Mouse (Mus musculus): ENCODE measurements around the gene Tshz3. TPM values are rescaled to one million over a fixed set of nuclear protein-coding genes. Genes with fewer than 3 reads are reported as not detected.

The Tshz3 gene
- total and polyA plus RNA-seq, 3 experiments, result not detected

DNA sequence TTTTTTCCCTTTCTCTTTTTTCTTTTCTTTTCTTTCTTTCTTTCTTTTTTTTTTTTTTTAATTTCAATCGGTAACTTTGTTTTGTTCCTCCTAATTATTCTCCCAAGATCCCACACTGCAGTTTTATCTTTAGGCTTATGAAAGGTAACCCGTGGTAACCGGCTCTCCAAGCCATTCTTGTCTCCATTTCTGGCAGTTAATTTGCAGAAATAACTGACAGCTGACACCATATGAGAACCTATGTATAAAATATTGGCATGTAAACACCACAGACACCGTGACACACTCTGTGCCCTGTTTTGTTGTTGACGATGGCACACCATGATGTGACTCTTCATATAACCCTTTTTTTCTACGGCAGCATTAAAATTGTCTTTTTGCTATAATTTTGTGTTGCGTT is 75.2 kb downstream of the Tshz3 start:
- TF ChIP-seq USF1 (IDR thresholded peaks at IDR 0.05; ENCODE audit: low read depth, low read length) (no peak), GABPA (IDR thresholded peaks at IDR 0.05; ENCODE audit: low read depth, low read length) (no peak), SIN3A (IDR thresholded peaks at IDR 0.05; ENCODE audit: low read length) (no peak), POLR2AphosphoS5 (IDR thresholded peaks at IDR 0.05; ENCODE audit: borderline replicate concordance, low read depth, low read length) (no peak), MAFK (IDR thresholded peaks at IDR 0.05; ENCODE audit: borderline replicate concordance, low read depth, low read length) (no peak), BHLHE40 (IDR thresholded peaks at IDR 0.05; ENCODE audit: borderline replicate concordance, low read depth, low read length) (no peak), EP300 (IDR thresholded peaks at IDR 0.05; ENCODE audit: low read depth in 1 of 2, low read length in 2 of 2) (no peak), GATA1 (IDR thresholded peaks at IDR 0.05; ENCODE audit: low read depth, low read length) (no peak)
- Histone ChIP-seq H3K27ac (ENCODE audit: control insufficient read depth, low read depth, low read length) (no peak overlapping the region), H3K36me3 (ENCODE audit: control insufficient read depth in 1 of 2, insufficient read depth in 2 of 2, low read length in 2 of 2) (no peaks in the 10 kb centered on the region), H3K4me1 (ENCODE audit: control insufficient read depth in 1 of 2, insufficient read depth in 2 of 2, low read length in 2 of 2) (no peaks in the 10 kb centered on the region), H3K9me3 (replicated peaks; ENCODE audit: insufficient read depth, low read length) (no peaks in the 10 kb centered on the region), H3K27me3 (ENCODE audit: control insufficient read depth in 1 of 2, insufficient read depth in 2 of 2, low read length in 2 of 2) (no peaks in the 10 kb centered on the region), H3K9ac (ENCODE audit: control insufficient read depth, low read depth, low read length, poor library complexity, severe bottlenecking) (no peak overlapping the region), H3K4me3 (ENCODE audit: control insufficient read depth in 1 of 2, insufficient read depth in 1 of 2, low read depth in 2 of 2, low read length in 2 of 2) (no peak overlapping the region), H3K79me2 (ENCODE audit: control insufficient read depth, insufficient read depth, low read length, poor library complexity) (no peaks in the 10 kb centered on the region)
- no peak for DNase-seq (ENCODE audit: low read depth, low spot score)

DNA sequence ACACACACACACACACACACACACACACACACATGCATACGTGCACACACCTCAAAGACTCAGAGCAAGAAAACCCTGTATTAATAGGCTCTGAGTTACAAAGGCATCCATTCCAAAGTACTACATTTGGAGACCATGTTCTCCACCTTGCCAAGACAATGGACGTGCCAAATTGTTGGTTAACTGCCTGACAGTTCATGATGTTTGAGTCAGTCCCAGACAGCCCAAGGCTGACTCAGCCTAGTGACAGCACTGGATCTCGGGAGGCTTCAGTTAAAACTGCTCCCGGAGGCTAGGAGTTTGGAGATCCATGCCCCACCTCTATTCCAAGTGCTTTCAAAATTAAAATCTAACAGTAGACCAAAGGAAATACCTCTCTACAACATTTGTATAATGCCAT is 79.0 kb downstream of the Tshz3 start:
- Histone ChIP-seq H3K4me3 (ENCODE audit: control insufficient read depth in 1 of 2, insufficient read depth in 1 of 2, low read depth in 2 of 2, low read length in 2 of 2) (no peak overlapping the region), H3K36me3 (ENCODE audit: control insufficient read depth in 1 of 2, insufficient read depth in 2 of 2, low read length in 2 of 2) (no peaks in the 10 kb centered on the region), H3K4me1 (ENCODE audit: control insufficient read depth in 1 of 2, insufficient read depth in 2 of 2, low read length in 2 of 2) (no peaks in the 10 kb centered on the region), H3K9ac (ENCODE audit: control insufficient read depth, low read depth, low read length, poor library complexity, severe bottlenecking) (no peak overlapping the region), H3K27ac (ENCODE audit: control insufficient read depth, low read depth, low read length) (no peak overlapping the region), H3K79me2 (ENCODE audit: control insufficient read depth, insufficient read depth, low read length, poor library complexity) (no peaks in the 10 kb centered on the region), H3K9me3 (replicated peaks; ENCODE audit: insufficient read depth, low read length) (no peaks in the 10 kb centered on the region), H3K27me3 (ENCODE audit: control insufficient read depth in 1 of 2, insufficient read depth in 2 of 2, low read length in 2 of 2) (no peaks in the 10 kb centered on the region)
- DNase-seq (ENCODE audit: low read depth, low spot score), result no peak
- TF ChIP-seq POLR2AphosphoS2 (IDR thresholded peaks at IDR 0.05; ENCODE audit: low read length), result no peak
- no peak for TF ChIP-seq USF1 (IDR thresholded peaks at IDR 0.05; ENCODE audit: low read depth, low read length)
- TF ChIP-seq SMC3 (IDR thresholded peaks at IDR 0.05; ENCODE audit: low read depth, low read length), result no peak
- no peak for TF ChIP-seq SIN3A (IDR thresholded peaks at IDR 0.05; ENCODE audit: low read length)
- TF ChIP-seq POLR2AphosphoS5 (IDR thresholded peaks at IDR 0.05; ENCODE audit: borderline replicate concordance, low read depth, low read length), result no peak
- TF ChIP-seq UBTF (IDR thresholded peaks at IDR 0.05; ENCODE audit: borderline replicate concordance, insufficient read depth, low read depth, low read length), result no peak
- TF ChIP-seq NRF1 (IDR thresholded peaks at IDR 0.05; ENCODE audit: insufficient read depth, low read depth, low read length, poor library complexity, severe bottlenecking), result no peak
- no peak for TF ChIP-seq CHD2 (IDR thresholded peaks at IDR 0.05; ENCODE audit: low read length)
- no peak for TF ChIP-seq MAFK (IDR thresholded peaks at IDR 0.05; ENCODE audit: borderline replicate concordance, low read depth, low read length)

DNA sequence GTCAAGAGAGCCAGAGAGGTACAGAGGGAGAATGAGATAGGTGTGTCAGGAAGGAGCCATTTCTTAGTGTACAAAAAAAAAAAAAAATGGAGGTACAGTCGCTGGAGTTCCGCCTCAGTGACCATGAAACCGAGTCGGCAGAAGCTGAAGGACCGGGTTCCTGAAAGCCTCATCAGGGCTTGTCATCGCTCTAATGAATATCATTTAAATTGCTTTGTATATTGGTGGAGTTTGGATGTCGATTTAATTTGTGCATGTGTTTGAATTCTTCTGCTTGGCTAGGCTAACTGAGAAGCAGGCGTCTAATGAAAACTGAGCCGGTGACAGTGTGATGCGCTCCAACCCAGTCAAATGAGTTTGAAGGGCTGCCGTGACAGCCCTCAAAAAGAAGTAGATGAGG is 80.5 kb downstream of the Tshz3 start:
- no peaks in the 10 kb centered on the region for H3K79me2 ChIP-seq (ENCODE audit: control insufficient read depth, insufficient read depth, low read length, poor library complexity)
- no peaks in the 10 kb centered on the region for H3K36me3 ChIP-seq (ENCODE audit: control insufficient read depth in 1 of 2, insufficient read depth in 2 of 2, low read length in 2 of 2)
- no peak for DNase-seq (ENCODE audit: low read depth, low spot score)
- no peak overlapping the region for H3K9ac ChIP-seq (ENCODE audit: control insufficient read depth, low read depth, low read length, poor library complexity, severe bottlenecking)
- TF ChIP-seq NELFE (IDR thresholded peaks at IDR 0.05; ENCODE audit: low read depth, low read length) (no peak), GABPA (IDR thresholded peaks at IDR 0.05; ENCODE audit: low read depth, low read length) (no peak), MAFK (IDR thresholded peaks at IDR 0.05; ENCODE audit: borderline replicate concordance, low read depth, low read length) (no peak), SMC3 (IDR thresholded peaks at IDR 0.05; ENCODE audit: low read depth, low read length) (no peak), RCOR1 (IDR thresholded peaks at IDR 0.05; ENCODE audit: low read depth, low read length) (no peak), POLR2AphosphoS5 (IDR thresholded peaks at IDR 0.05; ENCODE audit: borderline replicate concordance, low read depth, low read length) (no peak), KAT2A (conservative IDR thresholded peaks at IDR 0.05; ENCODE audit: low read depth, low read length) (no peak), ETS1 (IDR thresholded peaks at IDR 0.05; ENCODE audit: low read depth, low read length) (no peak)
- no peak overlapping the region for H3K4me3 ChIP-seq (ENCODE audit: control insufficient read depth in 1 of 2, insufficient read depth in 1 of 2, low read depth in 2 of 2, low read length in 2 of 2)
- no peaks in the 10 kb centered on the region for H3K4me1 ChIP-seq (ENCODE audit: control insufficient read depth in 1 of 2, insufficient read depth in 2 of 2, low read length in 2 of 2)
- H3K27ac ChIP-seq (ENCODE audit: control insufficient read depth, low read depth, low read length), result no peak overlapping the region
- no peaks in the 10 kb centered on the region for H3K9me3 ChIP-seq (replicated peaks; ENCODE audit: insufficient read depth, low read length)
- no peaks in the 10 kb centered on the region for H3K27me3 ChIP-seq (ENCODE audit: control insufficient read depth in 1 of 2, insufficient read depth in 2 of 2, low read length in 2 of 2)
